Mouse (Mus musculus) layer of hippocampus, adult 18-20 months (tissue): ENCODE results near the gene Vamp1. TPM values are rescaled to one million over a fixed set of nuclear protein-coding genes. Genes with fewer than 3 reads are reported as not detected.
"Not testable (repeated sequence)": the region's sequence is repeated elsewhere in the genome, so short reads cannot be mapped to it uniquely, and the experiment has no call there.

Source experiments
- DNase-seq, 2 experiments: peaks; one replicate each; pipeline ENCODE4 v3.0.0; 2022; ENCODE audit warnings: low spot score in 2 of 2
- total RNA-seq, 2 experiments: library from RNA; stranded (reverse); gene quantifications; 2 replicates each; pipeline ENCODE4 v1.2.3; 2021

Vamp1 gene
- total RNA-seq, 2 experiments from 2014 or later, result 82.2 to 86.4 TPM

- no peak for DNase-seq
Observed at GRCm38 (mm10) chr6:125241566-125241965, 26.2 kb downstream of the Vamp1 start.

- no peak for DNase-seq
Observed at GRCm38 (mm10) chr6:125244551-125244950, 29.2 kb downstream of the Vamp1 start.

GRCm38 (mm10) chr6:125252285-125252684 lies 36.9 kb downstream of the Vamp1 start:
- no peak for DNase-seq

- DNase-seq, result no peak
Observed at GRCm38 (mm10) chr6:125252711-125253110, 37.4 kb downstream of the Vamp1 start.

GRCm38 (mm10) chr6:125253863-125254715 lies 38.7 kb downstream of the Vamp1 start:
- DNase-seq, result no peak

GRCm38 (mm10) chr6:125255516-125256044 lies 40.2 kb downstream of the Vamp1 start:
- no peak for DNase-seq

- no peak for DNase-seq
Observed at GRCm38 (mm10) chr6:125256222-125256966, 41.0 kb downstream of the Vamp1 start.

GRCm38 (mm10) chr6:125260006-125260555 lies 44.7 kb downstream of the Vamp1 start:
- no peak for DNase-seq

- no peak for DNase-seq
Observed at GRCm38 (mm10) chr6:125264219-125264618, 48.9 kb downstream of the Vamp1 start.

GRCm38 (mm10) chr6:125265239-125265638 lies 49.9 kb downstream of the Vamp1 start:
- peak in 1 of 2 experiments; percentile 26 for DNase-seq

- DNase-seq, result no peak
Observed at GRCm38 (mm10) chr6:125266091-125266490, 50.7 kb downstream of the Vamp1 start.

GRCm38 (mm10) chr6:125266600-125266999 lies 51.2 kb downstream of the Vamp1 start:
- DNase-seq, result not testable (repeated sequence)

- no peak for DNase-seq
Observed at GRCm38 (mm10) chr6:125267469-125267868, 52.1 kb downstream of the Vamp1 start.

GRCm38 (mm10) chr6:125268799-125269198 lies 53.4 kb downstream of the Vamp1 start:
- DNase-seq, result no peak

GRCm38 (mm10) chr6:125271455-125272227 lies 56.3 kb downstream of the Vamp1 start:
- peak; percentile 87 to 97 for DNase-seq

GRCm38 (mm10) chr6:125272228-125272785 lies 57.0 kb downstream of the Vamp1 start:
- no peak for DNase-seq

- DNase-seq, result peak in 1 of 2 experiments; percentile 47
Observed at GRCm38 (mm10) chr6:125274841-125275563, 59.7 kb downstream of the Vamp1 start.

GRCm38 (mm10) chr6:125279729-125280128 lies 64.4 kb downstream of the Vamp1 start:
- DNase-seq, result no peak

GRCm38 (mm10) chr6:125282721-125283120 lies 67.4 kb downstream of the Vamp1 start:
- not testable (repeated sequence) for DNase-seq

- no peak for DNase-seq
Observed at GRCm38 (mm10) chr6:125284250-125284649, 68.9 kb downstream of the Vamp1 start.
